Mouse (Mus musculus) midbrain, embryonic 12.5 days (tissue): Measurements from ENCODE around the gene Rhox3c. TPM values are rescaled to one million over a fixed set of nuclear protein-coding genes. Genes with fewer than 3 reads are reported as not detected.
"Not testable (repeated sequence)": the region's sequence is repeated elsewhere in the genome, so short reads cannot be mapped to it uniquely, and the experiment has no call there.

Experiments
- ATAC-seq: fragments of 200-750 bp; cut with Nextera tagmentation; 2 replicates; pipeline ENCODE4 v1.8.0; 2017; ENCODE audit warnings: low read depth, moderate TSS enrichment, moderate library complexity; ENCODE audit not compliant: low FRiP score
- H3K27ac ChIP-seq: fragments of 300-500 bp; sonication (generic); replicated peaks from 2 replicates; pipeline ENCODE4 v1.5.1; 2016; ENCODE audit warnings: mild to moderate bottlenecking
- H3K27me3 ChIP-seq: fragments of 300-500 bp; sonication (generic); 2 replicates; pipeline ENCODE4 v1.6.1; 2016; ENCODE audit warnings: mild to moderate bottlenecking
- H3K36me3 ChIP-seq: fragments of 300-500 bp; sonication (generic); 2 replicates; pipeline ENCODE4 v1.6.1; 2016
- H3K4me1 ChIP-seq: fragments of 300-500 bp; sonication (generic); 2 replicates; pipeline ENCODE4 v1.6.1; 2016
- H3K4me2 ChIP-seq: fragments of 300-500 bp; sonication (generic); replicated peaks from 2 replicates; pipeline ENCODE4 v1.6.1; 2016; ENCODE audit warnings: mild to moderate bottlenecking, moderate library complexity
- H3K4me3 ChIP-seq: fragments of 300-500 bp; sonication (generic); 2 replicates; pipeline ENCODE4 v1.5.1; 2016; ENCODE audit warnings: mild to moderate bottlenecking
- H3K9ac ChIP-seq: fragments of 300-500 bp; sonication (generic); replicated peaks from 2 replicates; pipeline ENCODE4 v1.6.1; 2016; ENCODE audit warnings: mild to moderate bottlenecking, moderate library complexity
- H3K9me3 ChIP-seq: fragments of 300-500 bp; sonication (generic); 2 replicates; pipeline ENCODE4 v1.6.1; 2016; ENCODE audit warnings: mild to moderate bottlenecking
- WGBS: fragments of 180-500 bp; shearing (Covaris S2); methylation state at CpG from one replicate; pipeline ENCODE4 v1.1.7; 2016; 5-methylcytosine and 5-hydroxymethylcytosine counted together
- polyA plus RNA-seq: library from polyadenylated mRNA; unstranded; fragments of >200 nt; fragmentation: Nextera tagmentation; extraction: Ambion mirVana; gene quantifications from 2 replicates; pipeline ENCODE4 v1.2.1, GENCODE M21; 2016

Rhox3c gene
- not detected in 2 replicates for polyA plus RNA-seq

DNA sequence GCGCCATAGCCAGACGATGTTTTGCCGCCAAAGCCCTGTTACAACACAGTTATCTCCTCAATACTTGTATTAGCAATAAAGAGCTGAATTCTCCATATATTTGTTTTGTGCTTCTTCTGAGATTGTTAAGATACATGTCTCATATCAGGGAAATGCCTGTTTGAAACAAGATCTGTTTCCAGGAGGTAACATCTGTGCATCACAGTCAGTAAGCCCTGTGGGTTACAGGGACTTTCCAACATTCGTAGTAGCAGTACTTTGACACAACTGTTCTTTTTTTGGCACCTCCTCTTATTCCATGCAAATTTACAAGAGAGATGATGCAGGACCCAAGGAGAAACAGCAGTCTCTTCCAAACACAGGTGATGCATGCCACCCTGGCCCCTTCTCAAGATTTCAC, at the start of gene Rhox3c:
Rhox3c (plus strand) TSS at position 301 of the 400 bp plus-strand sequence.
- H3K4me2 ChIP-seq = not testable (repeated sequence)

DNA sequence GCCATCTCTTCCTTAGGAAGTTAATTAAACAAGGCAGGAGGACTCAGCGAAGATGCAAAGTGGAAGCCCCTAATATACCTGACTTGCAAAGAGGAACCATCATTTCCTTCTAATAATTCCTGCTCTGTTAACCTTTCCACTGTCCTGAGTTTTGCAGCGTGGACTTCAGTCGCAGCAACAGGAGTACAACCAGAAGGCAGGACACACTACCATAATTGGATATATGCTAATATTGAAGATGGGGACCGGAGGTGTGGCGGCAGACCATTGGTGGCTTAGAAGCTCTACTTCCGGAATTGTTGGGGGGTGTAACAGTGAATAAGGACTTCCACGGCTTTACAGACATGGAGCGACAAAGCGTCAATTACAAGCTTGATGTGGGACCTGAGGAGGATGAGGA, 46.6 kb upstream of the Rhox3c start, which contains the start of gene Rhox2b:
Rhox2b (plus strand) TSS at position 301 of the 400 bp plus-strand sequence.
- not testable (repeated sequence) for H3K4me2 ChIP-seq, H3K27me3 ChIP-seq, H3K4me3 ChIP-seq, H3K27ac ChIP-seq, H3K4me1 ChIP-seq, ATAC-seq, H3K9ac ChIP-seq, H3K36me3 ChIP-seq, H3K9me3 ChIP-seq
- no CpG with 5 or more reads among the region's 9 CpGs for WGBS

More for the DNA sequence above, at the start of gene Rhox3c:
- H3K4me3 ChIP-seq, H3K36me3 ChIP-seq, H3K4me1 ChIP-seq, H3K27ac ChIP-seq, ATAC-seq, H3K27me3 ChIP-seq, H3K9ac ChIP-seq, H3K9me3 ChIP-seq: not testable (repeated sequence)
- WGBS = 92% methylated on average over 3 of the region's 4 CpGs

DNA sequence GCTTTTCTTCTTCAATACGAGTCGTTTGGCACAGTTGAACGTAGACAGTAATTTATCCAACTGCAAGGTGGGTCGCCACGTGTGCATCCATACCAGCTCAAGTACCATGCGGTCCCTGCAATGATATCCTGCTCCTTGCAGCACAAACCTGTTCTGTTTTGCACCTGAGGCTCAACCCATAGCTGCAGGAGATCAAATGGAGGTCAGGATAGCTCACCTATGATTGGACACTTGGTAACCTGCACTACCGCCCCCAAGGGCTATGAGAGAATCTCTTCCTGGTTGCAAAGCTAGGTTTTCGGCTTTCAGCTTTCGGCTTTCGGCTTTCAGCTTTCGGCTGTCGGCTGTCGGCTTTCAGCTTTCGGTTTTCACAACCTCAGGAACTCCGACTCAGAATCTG, 26.2 kb upstream of the Rhox3c start, which contains the start of gene Rhox4b:
Rhox4b (plus strand) TSS at position 301 of the 400 bp plus-strand sequence.
- not testable (repeated sequence) for ATAC-seq, H3K4me3 ChIP-seq, H3K9me3 ChIP-seq, H3K4me1 ChIP-seq, H3K4me2 ChIP-seq, H3K27me3 ChIP-seq, H3K9ac ChIP-seq, H3K27ac ChIP-seq, H3K36me3 ChIP-seq
- WGBS = 87% methylated on average over 14 of the region's 15 CpGs

DNA sequence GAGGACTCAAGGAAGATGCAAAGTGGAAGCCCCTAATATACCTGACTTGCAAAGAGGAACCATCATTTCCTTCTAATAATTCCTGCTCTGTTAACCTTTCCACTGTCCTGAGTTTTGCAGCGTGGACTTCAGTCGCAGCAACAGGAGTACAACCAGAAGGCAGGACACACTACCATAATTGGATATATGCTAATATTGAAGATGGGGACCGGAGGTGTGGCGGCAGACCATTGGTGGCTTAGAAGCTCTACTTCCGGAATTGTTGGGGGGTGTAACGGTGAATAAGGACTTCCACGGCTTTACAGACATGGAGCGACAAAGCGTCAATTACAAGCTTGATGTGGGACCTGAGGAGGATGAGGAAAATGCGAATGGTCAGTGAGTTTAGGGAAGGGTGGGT, 5.0 kb upstream of the Rhox3c start, which contains the start of gene Rhox2c:
Rhox2c (plus strand) TSS at position 301 of the 400 bp plus-strand sequence.
- H3K4me1 ChIP-seq, ATAC-seq, H3K4me3 ChIP-seq, H3K27ac ChIP-seq, H3K36me3 ChIP-seq, H3K4me2 ChIP-seq, H3K27me3 ChIP-seq, H3K9ac ChIP-seq, H3K9me3 ChIP-seq: not testable (repeated sequence)
- 98% methylated on average over 5 of the region's 10 CpGs for WGBS

DNA sequence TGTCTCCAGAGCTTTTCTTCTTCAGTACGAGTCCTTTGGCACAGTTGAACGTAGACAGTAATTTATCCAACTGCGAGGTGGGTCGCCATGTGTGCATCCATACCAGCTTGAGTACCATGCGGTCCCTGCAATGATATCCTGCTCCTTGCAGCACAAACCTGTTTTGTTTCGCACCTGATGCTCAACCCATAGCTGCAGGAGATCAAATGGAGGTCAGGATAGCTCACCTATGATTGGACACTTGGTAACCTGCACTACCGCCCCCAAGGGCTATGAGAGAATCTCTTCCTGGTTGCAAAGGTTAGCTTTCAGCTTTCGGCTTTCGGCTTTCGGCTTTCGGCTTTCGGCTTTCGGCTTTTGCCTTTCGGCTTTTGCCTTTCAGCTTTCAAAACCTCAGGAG, 21.7 kb downstream of the Rhox3c start, which contains the start of gene Rhox4c:
Rhox4c (plus strand) TSS at position 301 of the 400 bp plus-strand sequence.
- WGBS = 91% methylated on average over 14 of the region's 14 CpGs
- not testable (repeated sequence) for H3K9ac ChIP-seq, H3K4me1 ChIP-seq, ATAC-seq, H3K4me3 ChIP-seq, H3K27me3 ChIP-seq, H3K36me3 ChIP-seq, H3K9me3 ChIP-seq, H3K4me2 ChIP-seq, H3K27ac ChIP-seq

DNA sequence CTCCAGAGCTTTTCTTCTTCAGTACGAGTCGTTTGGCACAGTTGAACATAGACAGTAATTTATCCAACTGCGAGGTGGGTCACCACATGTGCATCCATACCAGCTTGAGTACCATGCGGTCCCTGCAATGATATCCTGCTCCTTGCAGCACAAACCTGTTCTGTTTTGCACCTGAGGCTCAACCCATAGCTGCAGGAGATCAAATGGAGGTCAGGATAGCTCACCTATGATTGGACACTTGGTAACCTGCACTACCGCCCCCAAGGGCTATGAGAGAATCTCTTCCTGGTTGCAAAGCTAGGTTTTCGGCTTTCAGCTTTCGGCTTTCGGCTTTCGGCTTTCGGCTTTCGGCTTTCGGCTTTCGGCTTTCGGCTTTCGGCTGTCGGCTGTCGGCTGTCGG, 55.7 kb downstream of the Rhox3c start, which contains the start of gene Rhox4d:
Rhox4d (plus strand) TSS at position 301 of the 400 bp plus-strand sequence.
- not testable (repeated sequence) for H3K36me3 ChIP-seq, H3K4me2 ChIP-seq, H3K27ac ChIP-seq, ATAC-seq, H3K4me1 ChIP-seq, H3K9me3 ChIP-seq, H3K4me3 ChIP-seq, H3K9ac ChIP-seq, H3K27me3 ChIP-seq
- 96% methylated on average over 16 of the region's 18 CpGs for WGBS

Other genes with a start within 250 kb of the Rhox3c start
- not detected in 2 replicates for gene Gm9, start 247.5 kb upstream of the Rhox3c start, polyA plus RNA-seq
- gene Rhox1, start 236.3 kb upstream of the Rhox3c start, polyA plus RNA-seq = not detected in 2 replicates
- gene Rhox2a, start 213.6 kb upstream of the Rhox3c start, polyA plus RNA-seq = 0.32 TPM in 1 of 2 replicates, not detected in the other
- not detected in 2 replicates for gene Rhox3a, start 208.7 kb upstream of the Rhox3c start, polyA plus RNA-seq
- not detected in 2 replicates for gene Rhox4a, start 193.2 kb upstream of the Rhox3c start, polyA plus RNA-seq
- not detected in 2 replicates for gene Rhox3a2, start 78.6 kb upstream of the Rhox3c start, polyA plus RNA-seq
- 0.56 TPM in 1 of 2 replicates, not detected in the other for gene Rhox4a2, start 67.7 kb upstream of the Rhox3c start, polyA plus RNA-seq
- 0.43 TPM in 1 of 2 replicates, not detected in the other for gene Rhox2b, start 46.5 kb upstream of the Rhox3c start, polyA plus RNA-seq
- 0.24 TPM in 1 of 2 replicates, not detected in the other for gene Rhox4b, start 26.1 kb upstream of the Rhox3c start, polyA plus RNA-seq
- gene Rhox2c, start 4.9 kb upstream of the Rhox3c start, polyA plus RNA-seq = 1.7 and 3.0 TPM in 2 replicates
- gene Rhox4c, start 21.8 kb downstream of the Rhox3c start, polyA plus RNA-seq = not detected in 2 replicates
- gene Rhox2d, start 34.8 kb downstream of the Rhox3c start, polyA plus RNA-seq = not detected in 2 replicates
- not detected in 2 replicates for gene Rhox4d, start 55.8 kb downstream of the Rhox3c start, polyA plus RNA-seq
- 0.48 TPM in 1 of 2 replicates, not detected in the other for gene Rhox2e, start 71.9 kb downstream of the Rhox3c start, polyA plus RNA-seq
- not detected in 2 replicates for gene Rhox3e, start 83.4 kb downstream of the Rhox3c start, polyA plus RNA-seq
- not detected in 2 replicates for gene Rhox4e, start 98.8 kb downstream of the Rhox3c start, polyA plus RNA-seq
- gene Rhox2f, start 112.8 kb downstream of the Rhox3c start, polyA plus RNA-seq = 0.39 TPM in 1 of 2 replicates, not detected in the other
- gene Rhox3f, start 122.4 kb downstream of the Rhox3c start, polyA plus RNA-seq = not detected in 2 replicates
- gene Rhox4f, start 149.1 kb downstream of the Rhox3c start, polyA plus RNA-seq = not detected in 2 replicates
- gene Rhox3g, start 170.0 kb downstream of the Rhox3c start, polyA plus RNA-seq = not detected in 2 replicates
- gene Rhox2g, start 184.9 kb downstream of the Rhox3c start, polyA plus RNA-seq = not detected in 2 replicates
- not detected in 2 replicates for gene Rhox4g, start 192.7 kb downstream of the Rhox3c start, polyA plus RNA-seq
- gene Rhox3h, start 210.2 kb downstream of the Rhox3c start, polyA plus RNA-seq = not detected in 2 replicates
- gene Rhox2h, start 214.7 kb downstream of the Rhox3c start, polyA plus RNA-seq = not detected in 2 replicates